Mouse (Mus musculus): ENCODE data around the gene Wfdc3. TPM values are rescaled to one million over a fixed set of nuclear protein-coding genes. Genes with fewer than 3 reads are reported as not detected.

Wfdc3 gene
- polyA plus RNA-seq, 1 experiment = not detected

GRCm38 (mm10) chr2:164748191-164748590, 2.5 kb upstream of the Wfdc3 start:
- peaks cover 21% of the 10 kb centered on the region for H3K4me1 ChIP-seq (ENCODE audit: control insufficient read depth, insufficient read depth, low read length)
- no peak overlapping the region for H3K4me3 ChIP-seq (ENCODE audit: insufficient read depth, low read length)
- TF ChIP-seq CTCF (IDR thresholded peaks at IDR 0.05; ENCODE audit: low read depth, low read length) = no peak
- no peak for TF ChIP-seq POLR2A (IDR thresholded peaks at IDR 0.05; ENCODE audit: borderline replicate concordance, low read depth, low read length)
- H3K27ac ChIP-seq (ENCODE audit: insufficient read depth, low read depth, low read length) = peak overlapping the region; percentile 17

GRCm38 (mm10) chr2:164746693-164747092, 962 bp upstream of the Wfdc3 start:
- H3K27ac ChIP-seq (ENCODE audit: insufficient read depth, low read depth, low read length) = no peak overlapping the region
- TF ChIP-seq CTCF (IDR thresholded peaks at IDR 0.05; ENCODE audit: low read depth, low read length) = no peak
- no peak for TF ChIP-seq POLR2A (IDR thresholded peaks at IDR 0.05; ENCODE audit: borderline replicate concordance, low read depth, low read length)
- peaks cover 21% of the 10 kb centered on the region for H3K4me1 ChIP-seq (ENCODE audit: control insufficient read depth, insufficient read depth, low read length)
- H3K4me3 ChIP-seq (ENCODE audit: insufficient read depth, low read length) = peak overlapping the region; percentile 96

- Histone ChIP-seq H3K4me1 (ENCODE audit: control insufficient read depth, insufficient read depth, low read length) (peaks cover 21% of the 10 kb centered on the region), H3K4me3 (ENCODE audit: insufficient read depth, low read length) (peak overlapping the region; percentile 96), H3K27ac (ENCODE audit: insufficient read depth, low read depth, low read length) (no peak overlapping the region)
- TF ChIP-seq CTCF (IDR thresholded peaks at IDR 0.05; ENCODE audit: low read depth, low read length) (no peak), POLR2A (IDR thresholded peaks at IDR 0.05; ENCODE audit: borderline replicate concordance, low read depth, low read length) (no peak)
Observed at GRCm38 (mm10) chr2:164744987-164745386, 744 bp downstream of the Wfdc3 start.

GRCm38 (mm10) chr2:164739876-164740275, 5.9 kb downstream of the Wfdc3 start:
- Histone ChIP-seq H3K27ac (ENCODE audit: insufficient read depth, low read depth, low read length) (no peak overlapping the region), H3K4me1 (ENCODE audit: control insufficient read depth, insufficient read depth, low read length) (peaks cover 1% of the 10 kb centered on the region), H3K4me3 (ENCODE audit: insufficient read depth, low read length) (no peak overlapping the region)
- no peak for TF ChIP-seq POLR2A (IDR thresholded peaks at IDR 0.05; ENCODE audit: borderline replicate concordance, low read depth, low read length)
- TF ChIP-seq CTCF (IDR thresholded peaks at IDR 0.05; ENCODE audit: low read depth, low read length) = no peak

- no peak overlapping the region for H3K27ac ChIP-seq (ENCODE audit: insufficient read depth, low read depth, low read length)
- TF ChIP-seq CTCF (IDR thresholded peaks at IDR 0.05; ENCODE audit: low read depth, low read length) (no peak), POLR2A (IDR thresholded peaks at IDR 0.05; ENCODE audit: borderline replicate concordance, low read depth, low read length) (no peak)
- H3K4me1 ChIP-seq (ENCODE audit: control insufficient read depth, insufficient read depth, low read length) = no peaks in the 10 kb centered on the region
- no peak overlapping the region for H3K4me3 ChIP-seq (ENCODE audit: insufficient read depth, low read length)
Observed at GRCm38 (mm10) chr2:164737377-164738090, 8.2 kb downstream of the Wfdc3 start.

GRCm38 (mm10) chr2:164735446-164735845, 10.3 kb downstream of the Wfdc3 start:
- TF ChIP-seq CTCF (IDR thresholded peaks at IDR 0.05; ENCODE audit: low read depth, low read length) (no peak), POLR2A (IDR thresholded peaks at IDR 0.05; ENCODE audit: borderline replicate concordance, low read depth, low read length) (no peak)
- no peak overlapping the region for H3K4me3 ChIP-seq (ENCODE audit: insufficient read depth, low read length)

GRCm38 (mm10) chr2:164734839-164735238, 10.9 kb downstream of the Wfdc3 start:
- no peaks in the 10 kb centered on the region for H3K4me1 ChIP-seq (ENCODE audit: control insufficient read depth, insufficient read depth, low read length)
- no peak overlapping the region for H3K27ac ChIP-seq (ENCODE audit: insufficient read depth, low read depth, low read length)
- no peak overlapping the region for H3K4me3 ChIP-seq (ENCODE audit: insufficient read depth, low read length)
- no peak for TF ChIP-seq POLR2A (IDR thresholded peaks at IDR 0.05; ENCODE audit: borderline replicate concordance, low read depth, low read length)
- TF ChIP-seq CTCF (IDR thresholded peaks at IDR 0.05; ENCODE audit: low read depth, low read length) = no peak

More at GRCm38 (mm10) chr2:164735446-164735845, 10.3 kb downstream of the Wfdc3 start:
- Histone ChIP-seq H3K4me1 (ENCODE audit: control insufficient read depth, insufficient read depth, low read length) (no peaks in the 10 kb centered on the region), H3K27ac (ENCODE audit: insufficient read depth, low read depth, low read length) (no peak overlapping the region)

GRCm38 (mm10) chr2:164733259-164733658, 12.5 kb downstream of the Wfdc3 start:
- Histone ChIP-seq H3K4me1 (ENCODE audit: control insufficient read depth, insufficient read depth, low read length) (no peaks in the 10 kb centered on the region), H3K27ac (ENCODE audit: insufficient read depth, low read depth, low read length) (no peak overlapping the region), H3K4me3 (ENCODE audit: insufficient read depth, low read length) (no peak overlapping the region)
- TF ChIP-seq CTCF (IDR thresholded peaks at IDR 0.05; ENCODE audit: low read depth, low read length) = no peak
- no peak for TF ChIP-seq POLR2A (IDR thresholded peaks at IDR 0.05; ENCODE audit: borderline replicate concordance, low read depth, low read length)

GRCm38 (mm10) chr2:164731719-164732118, 14.0 kb downstream of the Wfdc3 start:
- Histone ChIP-seq H3K4me3 (ENCODE audit: insufficient read depth, low read length) (no peak overlapping the region), H3K4me1 (ENCODE audit: control insufficient read depth, insufficient read depth, low read length) (no peaks in the 10 kb centered on the region), H3K27ac (ENCODE audit: insufficient read depth, low read depth, low read length) (no peak overlapping the region)
- TF ChIP-seq CTCF (IDR thresholded peaks at IDR 0.05; ENCODE audit: low read depth, low read length) = no peak
- no peak for TF ChIP-seq POLR2A (IDR thresholded peaks at IDR 0.05; ENCODE audit: borderline replicate concordance, low read depth, low read length)

GRCm38 (mm10) chr2:164725895-164726619, 19.7 kb downstream of the Wfdc3 start:
- Histone ChIP-seq H3K27ac (ENCODE audit: insufficient read depth, low read depth, low read length) (no peak overlapping the region), H3K4me1 (ENCODE audit: control insufficient read depth, insufficient read depth, low read length) (no peaks in the 10 kb centered on the region)
- TF ChIP-seq POLR2A (IDR thresholded peaks at IDR 0.05; ENCODE audit: borderline replicate concordance, low read depth, low read length) (no peak), CTCF (IDR thresholded peaks at IDR 0.05; ENCODE audit: low read depth, low read length) (peak; percentile 73)

More at GRCm38 (mm10) chr2:164725895-164726619, 19.7 kb downstream of the Wfdc3 start:
- no peak overlapping the region for H3K4me3 ChIP-seq (ENCODE audit: insufficient read depth, low read length)

All from bone marrow macrophage, adult 2 months (primary cell).